Mouse (Mus musculus) bone marrow macrophage, adult 2 months (primary cell): ENCODE results near the gene Shisal1.

Source experiments
- CTCF ChIP-seq: IDR thresholded peaks from 2 replicates; pipeline ENCODE4 v1.5.1; 2012; ENCODE audit warnings: low read depth, mild to moderate bottlenecking, low read length, moderate library complexity
- POLR2A ChIP-seq: IDR thresholded peaks from 2 replicates; pipeline ENCODE4 v1.6.1; 2012; ENCODE audit warnings: mild to moderate bottlenecking, low read depth, low read length, borderline replicate concordance

- TF ChIP-seq CTCF (no peak), POLR2A (no peak)
These were observed 36.7 kb upstream of the Shisal1 start for GRCm38 (mm10) chr15:84483622-84484021.
